Mouse (Mus musculus) cerebellum, postnatal 10 days (tissue): Measurements from ENCODE around the gene Clcn6.
A peak's percentile ranks its signal among the peaks of the same experiment; 100 is the strongest.

Experiments used
- DNase-seq, 2 experiments: peaks; one replicate each; pipeline ENCODE4 v3.0.0; 2021; ENCODE audit warnings: mixed read lengths in 2 of 2

The Clcn6 gene

DNA sequence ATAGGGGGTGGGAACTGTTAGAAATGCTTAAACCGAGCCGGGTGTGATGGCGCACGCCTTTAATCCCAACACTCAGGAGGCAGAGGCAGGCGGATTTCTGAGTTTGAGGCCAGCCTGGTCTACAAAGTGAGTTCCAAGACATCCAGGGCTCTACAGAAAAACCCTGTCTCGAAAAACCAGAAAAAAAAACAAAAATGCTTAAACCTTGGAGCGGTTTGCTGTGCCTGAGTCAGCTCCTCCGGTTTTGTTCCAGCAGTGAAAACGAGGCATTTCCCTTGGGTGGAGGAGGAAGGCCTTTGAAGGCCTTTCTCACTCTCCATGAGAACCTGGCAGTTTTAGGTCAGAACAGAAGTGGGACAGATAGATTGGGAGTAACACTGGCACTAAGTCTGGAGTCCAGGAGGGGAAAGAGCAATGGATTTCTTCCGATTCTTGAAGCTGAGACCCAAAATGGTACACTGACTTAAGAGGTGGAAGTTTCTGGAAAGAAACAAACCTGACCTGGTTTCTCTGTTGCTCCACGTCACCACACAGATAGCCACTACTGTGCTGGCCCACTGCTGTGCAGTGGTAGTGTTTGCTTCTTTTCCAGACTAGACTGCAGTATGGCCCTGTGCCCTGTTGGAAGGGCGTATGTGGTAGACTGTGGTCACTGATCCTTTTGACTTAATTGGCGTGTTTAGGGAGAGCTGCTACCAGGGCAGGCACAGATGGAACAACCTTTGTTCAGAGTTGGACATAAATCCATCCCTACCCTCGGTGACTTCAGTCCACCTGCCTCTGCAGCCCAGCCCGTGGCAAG, 1.6 kb upstream of the Clcn6 start:
- DNase-seq: peak; percentile 54

DNA sequence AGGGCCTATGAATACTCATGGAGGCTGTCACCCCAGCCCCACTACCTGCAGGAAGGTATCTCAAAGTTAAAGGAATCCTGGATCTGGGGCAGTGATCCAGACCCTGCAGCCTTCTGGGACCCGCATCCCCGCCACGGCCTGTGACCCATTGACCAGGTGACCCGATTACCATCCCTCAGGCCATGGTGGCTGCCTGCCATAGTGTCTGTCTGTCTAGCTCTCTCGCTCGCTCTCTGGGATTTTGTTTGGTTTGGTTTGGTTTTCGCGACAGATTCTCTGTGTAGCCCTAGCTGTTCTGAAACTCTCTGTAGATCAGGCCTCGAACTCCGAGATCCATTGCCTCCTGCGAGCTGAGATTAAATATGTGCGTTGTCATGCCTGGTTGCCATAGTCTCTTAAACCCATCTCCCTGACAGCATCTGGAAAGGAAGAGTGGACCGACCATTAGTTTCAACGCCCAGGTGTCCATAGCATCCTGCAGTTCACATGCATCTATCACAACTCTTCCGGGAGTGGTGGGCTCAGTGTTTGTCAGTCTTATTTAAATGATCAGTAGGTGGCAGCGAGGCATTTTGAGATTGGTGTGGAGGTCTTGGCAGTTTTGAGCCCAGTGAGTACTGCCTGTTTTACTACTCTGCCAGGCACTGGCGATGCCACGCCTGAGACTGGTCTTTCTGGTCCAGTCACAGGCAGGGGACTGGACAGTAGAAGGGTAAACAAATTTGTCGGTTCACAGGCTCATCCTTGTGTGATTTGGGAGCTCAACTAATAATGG, 820 bp upstream of the Clcn6 start:
- peak; percentile 73 to 80 for DNase-seq

DNA sequence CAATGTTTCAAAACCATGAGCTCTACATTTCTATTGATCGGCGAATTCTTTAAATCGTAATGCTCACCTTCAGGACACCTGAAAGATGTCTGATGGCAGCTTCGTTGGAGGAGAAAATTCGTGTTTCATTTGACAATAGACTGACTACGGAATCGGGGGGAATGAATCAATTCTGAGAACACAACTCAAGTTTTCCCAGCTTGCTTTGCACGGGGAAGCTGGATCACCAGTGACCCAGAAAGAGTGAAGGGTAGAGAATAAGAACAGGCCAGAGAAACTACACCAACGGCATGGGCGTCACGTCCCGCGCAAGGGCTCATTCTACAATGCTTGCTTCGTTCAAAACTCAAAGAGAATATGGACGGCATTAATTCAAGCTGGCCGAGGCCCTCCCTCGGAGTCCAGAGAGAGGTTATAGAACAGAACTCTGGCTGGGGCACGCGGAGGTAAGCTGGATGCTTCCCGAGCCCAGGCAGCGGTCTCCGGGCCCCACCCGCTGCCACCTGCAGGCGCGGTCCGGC, 482 bp downstream of the Clcn6 start:
- DNase-seq: no peak

DNA sequence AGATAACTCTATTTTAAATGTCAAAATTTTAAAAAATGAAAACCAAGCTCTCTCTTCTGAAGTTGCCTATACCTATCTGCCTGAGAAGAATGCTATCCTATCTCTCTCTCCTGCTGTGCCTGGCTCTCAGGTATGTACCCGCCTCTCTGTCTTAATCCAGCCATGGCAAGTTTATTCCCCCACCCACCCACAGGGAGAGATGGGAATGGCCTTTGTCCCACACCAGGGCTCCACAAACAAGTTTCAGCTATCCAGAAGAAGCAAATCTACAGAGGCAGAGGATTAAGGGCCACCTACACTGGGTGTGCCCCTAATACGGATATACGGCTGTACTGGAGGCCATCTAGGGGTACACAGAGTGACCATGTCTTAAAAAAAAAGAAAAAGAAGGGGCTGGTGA, 3.2 kb downstream of the Clcn6 start:
- DNase-seq: no peak

DNA sequence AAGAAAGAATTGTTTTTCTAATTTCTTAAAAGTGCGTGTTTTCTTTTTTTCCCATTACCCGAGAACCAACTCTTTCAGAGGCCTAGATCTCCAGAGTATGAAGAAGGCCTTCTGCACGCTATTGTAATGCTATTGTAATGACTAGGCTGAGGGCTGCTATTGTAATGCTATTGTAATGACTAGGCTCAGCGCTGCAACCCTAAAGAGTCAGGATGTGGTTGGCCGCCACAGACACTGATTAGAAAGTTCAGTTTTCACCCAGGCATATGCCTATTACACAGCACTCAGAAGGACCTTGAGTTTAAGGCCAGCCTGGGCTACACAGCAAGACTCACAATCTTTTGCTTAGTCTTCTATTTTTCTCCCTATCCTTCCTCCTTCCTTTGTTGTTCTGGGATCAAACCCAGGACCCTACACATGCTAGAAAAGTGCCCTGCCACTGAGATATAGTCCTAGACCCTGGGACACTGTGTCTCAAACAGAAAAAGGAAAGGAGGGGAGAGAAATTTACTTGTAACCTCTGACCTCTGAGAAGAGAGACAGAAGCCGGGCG, 4.7 kb downstream of the Clcn6 start:
- DNase-seq: no peak

DNA sequence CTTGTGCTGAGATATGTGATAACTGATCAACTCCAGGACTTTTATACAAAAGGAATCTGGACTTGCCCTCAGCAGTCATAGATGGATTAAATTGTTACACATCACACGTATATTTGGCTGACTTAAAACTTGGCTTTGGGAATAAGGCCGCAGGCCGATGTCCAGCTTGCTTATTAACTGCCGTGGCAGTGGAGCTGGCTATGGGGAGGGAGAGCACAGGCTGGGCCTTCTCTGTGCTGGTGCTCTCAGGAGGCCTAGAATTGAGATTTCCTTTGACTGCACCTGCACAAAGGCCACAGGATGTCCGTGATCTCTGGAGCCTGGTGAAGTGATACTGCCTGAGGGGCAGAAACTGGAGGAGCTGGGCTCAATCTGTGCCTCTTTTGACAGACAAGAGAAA, 8.1 kb downstream of the Clcn6 start:
- no peak for DNase-seq

DNA sequence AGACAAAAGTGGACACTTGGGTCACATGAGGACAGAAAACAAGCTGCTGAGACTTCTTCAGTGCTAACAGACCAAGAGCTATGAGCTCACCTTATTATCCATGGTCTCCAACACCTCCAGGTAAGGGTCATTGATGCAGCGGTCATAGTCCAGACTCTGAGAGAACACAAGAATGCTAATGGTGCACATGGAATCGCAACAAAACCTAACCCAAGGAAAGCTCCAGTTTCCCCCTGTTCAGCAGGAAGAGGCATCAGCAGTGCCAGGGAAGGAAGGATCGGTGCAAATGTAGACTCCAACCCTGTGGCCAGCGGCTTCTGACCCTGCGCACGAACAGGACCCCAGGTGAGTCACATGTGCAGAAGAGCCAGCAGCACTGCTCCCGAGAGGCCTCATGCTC, 9.3 kb downstream of the Clcn6 start:
- no peak for DNase-seq

DNA sequence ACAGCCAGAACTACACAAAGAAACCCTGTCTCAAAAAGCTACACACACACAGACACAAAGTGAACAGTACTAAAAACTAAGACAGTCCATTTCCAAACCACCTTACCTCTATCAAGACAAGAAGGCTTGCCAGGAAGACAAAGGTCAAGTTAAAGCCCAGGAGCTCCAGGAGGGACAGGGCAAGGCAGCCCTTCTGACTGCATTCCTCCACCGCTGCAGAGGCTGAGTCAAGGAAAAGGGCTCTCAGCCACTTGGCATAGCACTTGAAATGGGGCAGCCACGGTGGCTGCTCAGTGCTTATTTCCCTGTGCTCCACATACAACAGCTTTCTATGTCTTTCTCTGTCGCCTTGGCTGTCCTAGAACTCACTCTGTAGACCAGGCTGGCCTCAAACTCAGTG, 14.6 kb downstream of the Clcn6 start:
- DNase-seq: no peak

DNA sequence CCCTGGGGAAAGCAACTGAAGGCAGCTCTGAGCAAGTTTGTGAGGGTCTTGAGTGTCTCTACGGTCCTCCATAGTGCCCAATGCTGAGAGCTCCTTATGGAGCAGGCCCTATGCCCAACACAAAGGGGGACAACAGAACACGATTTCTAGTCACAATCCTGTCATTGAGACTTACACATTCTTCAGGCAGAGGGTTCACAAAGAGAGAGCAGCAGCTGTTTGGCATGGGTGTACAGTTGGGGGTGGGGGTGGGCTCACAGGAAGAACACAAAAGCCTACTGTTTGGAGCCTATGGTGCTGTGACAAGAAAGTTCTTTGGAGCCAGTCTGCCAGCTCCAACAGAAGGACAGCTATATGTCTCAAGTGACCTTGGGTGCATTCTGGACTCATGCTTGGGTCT, 20.2 kb downstream of the Clcn6 start:
- DNase-seq: no peak

DNA sequence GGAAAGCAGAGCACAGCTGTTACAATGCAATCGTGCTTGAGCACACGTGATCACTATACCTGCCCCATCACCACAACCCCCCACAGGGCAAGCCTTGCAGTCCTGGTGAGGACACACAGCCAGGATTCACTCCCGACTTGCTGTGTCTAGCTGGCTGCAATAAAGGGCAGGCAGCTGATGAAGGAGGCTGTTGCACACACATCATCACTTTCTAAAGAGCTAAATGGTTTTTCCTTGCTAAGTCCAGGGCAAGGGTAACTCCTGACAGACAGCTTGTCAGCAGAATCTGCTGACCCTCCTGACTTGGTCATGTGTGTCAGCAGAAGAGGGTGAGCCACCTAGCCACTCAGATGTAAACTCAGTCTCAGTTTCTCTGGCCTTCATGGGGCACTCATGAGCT, 21.6 kb downstream of the Clcn6 start:
- no peak for DNase-seq

DNA sequence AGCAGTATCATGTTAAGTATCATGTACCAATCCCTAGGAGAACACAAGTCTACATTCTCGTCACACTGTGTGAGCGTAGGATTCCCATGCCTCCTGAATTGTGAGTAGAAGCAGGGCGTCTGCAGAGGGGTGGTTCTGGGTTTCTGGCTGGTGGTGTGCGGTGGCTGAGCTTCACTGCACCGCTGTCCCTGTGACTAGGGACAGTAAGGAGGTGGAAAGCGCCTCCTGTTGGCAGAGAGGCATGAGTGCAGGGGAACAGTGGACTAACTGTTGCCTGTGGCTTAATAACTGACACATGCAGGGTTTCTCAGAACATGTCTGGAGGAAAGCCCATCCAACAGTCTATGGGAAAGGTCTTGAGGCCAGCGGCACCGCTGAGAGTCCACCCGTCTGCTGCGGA, 23.2 kb downstream of the Clcn6 start:
- peak; percentile 34 to 53 for DNase-seq

DNA sequence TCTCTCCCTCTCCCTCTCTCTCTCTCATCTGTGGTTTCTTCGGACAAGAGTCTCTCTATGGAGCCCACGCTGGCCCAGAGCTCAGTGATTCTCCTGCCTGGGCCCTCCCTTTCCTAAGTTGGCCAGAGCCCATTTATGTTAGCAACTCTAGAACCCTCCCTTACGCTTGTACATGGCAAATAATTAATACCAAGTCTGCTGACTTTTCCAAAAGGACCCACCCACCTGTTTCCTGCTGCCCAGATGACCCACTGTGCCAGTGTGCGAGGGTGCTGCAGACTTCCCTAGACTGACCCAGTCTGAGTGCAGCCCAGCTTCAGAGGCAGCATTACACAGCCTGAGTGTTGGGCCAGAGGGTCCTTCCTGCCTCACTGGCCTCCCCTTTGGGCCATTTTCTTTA, 26.4 kb downstream of the Clcn6 start:
- DNase-seq: no peak

DNA sequence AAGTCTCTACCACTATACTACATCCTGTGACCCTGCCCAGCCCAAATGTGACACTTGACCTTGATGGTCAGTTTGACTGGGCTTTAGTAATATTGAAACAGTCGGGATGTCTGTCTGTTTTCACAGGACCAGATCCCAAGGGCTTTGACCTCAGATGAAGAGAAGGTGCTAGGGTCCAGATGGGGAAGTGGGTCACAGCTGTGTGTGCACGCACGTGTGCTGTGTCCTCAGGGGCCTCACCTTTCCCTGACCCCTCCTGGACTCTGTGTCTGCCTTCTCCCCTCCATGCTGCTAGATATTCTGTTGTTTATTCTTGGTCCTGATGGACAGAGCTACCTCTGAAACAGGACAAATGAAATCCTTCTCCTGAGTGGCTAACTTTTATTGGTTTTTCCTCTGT, 27.3 kb downstream of the Clcn6 start:
- DNase-seq: no peak

DNA sequence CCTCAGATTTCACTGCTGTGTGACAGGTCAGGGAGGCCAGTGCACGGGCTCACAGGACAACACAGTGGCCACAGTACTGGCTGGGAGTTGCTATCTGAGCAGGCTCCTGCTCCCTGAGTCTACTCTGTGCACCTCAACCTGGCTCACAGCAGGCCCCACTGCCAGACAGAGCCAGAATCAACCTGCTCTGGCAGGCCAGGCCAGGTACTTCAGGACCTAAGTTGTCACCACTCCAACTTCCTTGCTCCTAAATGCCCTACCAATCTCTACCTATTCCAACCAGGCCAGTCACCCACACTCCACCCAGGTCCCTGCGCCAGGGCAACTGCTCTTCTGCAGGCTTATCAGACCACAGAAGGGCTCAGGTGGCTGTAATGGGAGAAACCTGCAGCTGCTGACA, 29.0 kb downstream of the Clcn6 start:
- no peak for DNase-seq

DNA sequence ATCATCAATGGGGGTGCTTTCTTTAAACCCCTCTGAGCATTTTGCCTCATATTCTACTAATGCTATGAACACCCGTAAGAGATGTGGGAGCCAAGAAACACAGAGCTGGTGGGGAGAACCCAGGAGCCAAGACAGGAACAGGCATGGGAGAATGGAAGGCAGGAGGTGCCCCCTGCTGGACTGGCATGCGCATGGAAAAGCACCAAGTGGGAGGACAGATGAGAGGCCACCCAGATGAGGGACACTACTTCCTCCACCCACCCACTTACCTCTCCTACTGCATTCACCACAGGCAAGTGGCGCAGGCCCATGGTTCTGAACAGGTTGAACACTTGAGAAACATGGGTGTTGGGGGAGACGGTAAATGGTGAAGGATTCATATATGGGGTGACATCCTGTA, 30.2 kb downstream of the Clcn6 start:
- peak; percentile 65 to 67 for DNase-seq

DNA sequence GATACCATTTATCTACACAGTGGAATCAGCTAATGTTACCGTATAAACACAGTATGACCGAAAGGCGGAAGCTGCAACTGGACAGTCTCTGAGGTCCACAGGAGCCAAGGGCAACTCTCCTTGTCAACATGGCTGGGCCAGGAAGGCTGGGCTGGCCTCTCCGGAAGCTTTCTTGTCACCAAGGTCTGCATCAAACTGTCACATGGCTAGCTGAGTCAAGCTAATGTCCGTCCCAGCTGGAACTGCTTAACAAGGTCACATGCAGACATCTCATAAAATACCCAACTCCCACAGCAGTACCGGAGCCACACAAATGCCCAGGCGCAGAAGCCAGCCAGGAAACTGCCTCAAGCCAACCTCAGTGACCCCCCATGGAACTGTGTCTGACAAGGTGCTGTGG, 34.3 kb downstream of the Clcn6 start:
- no peak for DNase-seq

DNA sequence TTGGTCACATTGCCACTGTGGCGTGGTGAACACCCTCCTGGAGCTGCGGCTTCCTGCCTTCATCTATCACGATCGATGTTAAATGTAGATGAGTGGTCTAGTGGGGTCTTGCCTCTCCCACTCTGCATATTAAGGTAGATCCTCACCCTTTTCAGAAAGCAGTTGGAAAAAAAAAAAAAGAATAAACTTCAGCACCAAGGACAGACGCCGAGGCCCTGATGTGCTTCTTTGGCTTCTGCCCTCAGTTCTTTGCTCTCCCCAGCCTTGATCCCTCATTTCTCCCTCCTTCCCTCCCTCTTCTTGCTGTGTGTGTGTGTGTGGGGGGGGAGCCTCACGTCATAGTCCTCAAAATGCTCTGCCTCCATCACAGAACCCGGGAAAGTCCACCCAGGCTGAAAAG, 36.8 kb downstream of the Clcn6 start:
- DNase-seq: no peak

DNA sequence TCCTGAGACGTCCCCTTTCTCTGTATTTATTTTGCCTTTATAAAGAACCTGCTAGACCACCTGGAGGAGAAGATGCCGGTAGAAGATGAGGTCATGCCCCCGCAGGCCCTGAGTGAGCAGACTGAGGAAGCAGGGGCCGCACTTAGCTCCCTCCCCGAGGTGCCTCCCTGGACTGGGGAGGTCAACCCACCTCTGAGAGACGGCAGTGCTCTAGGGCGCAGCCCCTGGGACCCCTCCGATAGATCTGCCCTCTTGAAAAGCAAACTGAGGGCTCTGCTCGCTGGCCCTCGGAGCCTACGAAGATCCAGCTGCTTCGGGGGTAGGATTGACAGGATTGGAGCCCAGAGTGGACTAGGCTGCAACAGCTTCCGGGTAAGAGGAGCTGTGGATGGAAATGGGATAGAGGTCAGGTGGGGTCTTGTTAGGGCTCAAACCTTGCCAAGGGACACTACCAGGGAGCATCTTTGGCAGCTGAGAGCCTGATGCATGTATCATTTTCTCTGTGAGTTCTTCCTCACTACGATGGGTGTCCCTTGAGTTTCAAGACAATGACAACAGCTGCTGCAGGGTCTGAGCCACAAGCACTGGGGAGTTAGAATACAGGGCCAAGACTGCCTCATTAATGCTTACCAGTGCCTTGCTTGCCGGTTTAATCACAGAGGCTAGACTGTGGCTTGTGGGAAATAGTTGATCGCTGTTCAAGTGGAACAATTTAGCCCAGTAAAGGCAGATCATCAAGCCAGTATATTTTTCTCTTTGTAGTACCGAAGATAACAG, 37.4 kb downstream of the Clcn6 start:
- no peak for DNase-seq

DNA sequence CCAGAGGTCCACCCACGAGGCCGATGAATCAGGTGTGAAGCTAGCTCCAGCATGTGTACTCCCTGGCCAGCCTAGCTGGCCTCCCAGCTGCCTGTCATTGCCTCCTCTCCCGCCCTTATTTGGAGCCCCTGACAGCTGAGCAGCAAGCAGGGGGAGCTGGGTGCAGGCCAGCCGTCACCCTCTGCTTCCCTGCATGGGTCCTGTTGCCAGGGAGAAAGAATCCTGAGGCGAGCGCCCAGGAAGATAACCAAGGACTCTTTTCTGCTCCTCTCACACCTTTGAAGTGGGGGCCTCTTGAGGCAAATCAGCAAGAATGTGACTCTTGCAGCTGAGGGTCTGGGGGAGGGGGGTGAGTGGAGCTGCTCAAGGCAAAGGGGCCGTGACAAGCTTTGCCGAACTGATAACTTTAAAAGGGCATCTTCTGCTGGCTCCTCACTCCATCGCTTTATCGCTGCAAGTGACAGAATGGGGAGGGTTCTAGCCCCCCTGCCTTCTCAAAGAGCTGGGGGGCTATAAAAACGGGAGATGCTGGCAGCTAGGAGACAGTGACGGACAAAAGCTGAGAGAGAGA, 38.3 kb downstream of the Clcn6 start, which contains the start of gene Nppa:
Nppa (plus strand) TSS at position 521 of the 571 bp plus-strand sequence.
- DNase-seq: peak; percentile 42 to 52

DNA sequence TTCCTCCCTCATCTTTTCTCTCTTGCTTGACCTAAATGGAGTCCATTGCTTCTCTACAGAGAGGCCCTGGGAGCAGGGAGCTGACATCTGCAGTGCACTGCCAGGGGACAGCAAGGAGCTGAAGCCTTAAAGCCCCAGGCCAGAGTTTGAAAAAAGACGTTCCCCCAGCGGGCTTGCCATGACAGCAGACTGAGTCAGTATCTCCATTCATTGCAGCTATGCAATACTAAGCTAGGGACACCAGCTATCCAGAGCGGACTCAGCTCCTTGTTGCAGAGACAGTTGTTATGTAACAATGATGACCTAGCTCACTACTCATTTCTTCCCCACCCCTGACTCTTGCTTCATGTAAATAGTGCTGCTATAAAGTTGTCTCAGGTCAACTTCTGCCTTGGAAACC, 43.3 kb downstream of the Clcn6 start:
- no peak for DNase-seq

DNA sequence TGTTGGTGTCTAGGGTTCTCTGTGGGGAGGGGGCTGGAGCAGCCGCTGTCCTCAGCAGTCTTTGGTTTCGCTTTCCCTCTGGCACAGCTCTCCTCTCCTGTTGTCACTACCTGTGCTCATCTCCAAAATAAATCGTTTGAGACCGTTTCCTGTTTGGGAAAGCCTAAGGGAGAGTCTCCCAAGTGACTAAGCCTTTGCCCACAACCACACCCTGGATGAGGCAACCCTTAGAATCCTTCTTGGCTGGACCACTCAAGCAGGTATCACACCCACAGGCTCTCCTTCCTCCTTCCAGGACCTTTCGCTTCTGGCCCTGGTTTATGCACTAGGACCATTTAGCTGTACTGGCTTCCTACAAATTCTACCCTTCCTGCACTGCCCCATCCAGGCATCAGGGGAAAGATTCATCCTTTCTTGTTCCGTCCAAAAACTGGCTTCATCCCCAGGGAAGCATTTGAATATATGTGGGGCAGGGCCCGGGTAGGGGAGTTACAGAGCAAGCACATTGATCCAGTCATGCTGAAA, 45.0 kb downstream of the Clcn6 start:
- no peak for DNase-seq
